Mouse (Mus musculus) cerebellum, adult 2 months (tissue): ENCODE measurements around the gene Slc25a12.

Experiments used
- CTCF ChIP-seq: fragments of 200-500 bp; IDR thresholded peaks from 2 replicates; pipeline ENCODE4 v1.5.1; 2011; ENCODE audit warnings: low read depth, mild to moderate bottlenecking, control low read depth, low read length, moderate library complexity, borderline replicate concordance; ENCODE audit not compliant: insufficient read depth
- POLR2A ChIP-seq: fragments of 200-500 bp; IDR thresholded peaks from 2 replicates; pipeline ENCODE4 v1.6.1; 2011; ENCODE audit warnings: low read length, control low read depth, borderline replicate concordance; ENCODE audit not compliant: insufficient read depth

DNA sequence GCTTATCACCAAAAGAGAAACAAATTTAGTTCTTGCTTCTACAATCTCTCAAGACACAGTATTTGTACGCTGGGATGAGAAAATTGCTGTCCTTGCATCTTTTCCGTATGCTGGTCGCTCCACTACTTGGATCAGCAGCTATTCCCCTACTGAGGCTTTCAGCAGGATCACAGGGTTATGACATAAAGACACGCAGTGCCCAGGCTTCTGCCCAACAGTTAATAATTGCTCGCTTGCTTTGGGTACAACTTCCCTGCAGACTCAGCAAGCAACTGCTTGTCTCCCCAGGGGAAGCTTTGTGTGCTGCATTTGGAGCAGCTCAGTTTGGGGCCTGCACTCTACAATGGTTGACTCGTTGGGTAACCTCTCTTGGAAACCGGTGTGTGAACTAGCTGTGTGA lies 91.8 kb downstream of the Slc25a12 start:
- TF ChIP-seq POLR2A (no peak), CTCF (no peak)
